Mouse (Mus musculus) cerebellum, adult 9-10 months (tissue): ENCODE data around the gene Mpped1.

Experiments
- DNase-seq: peaks from one replicate; pipeline ENCODE4 v3.0.0; 2022

The Mpped1 gene

DNA sequence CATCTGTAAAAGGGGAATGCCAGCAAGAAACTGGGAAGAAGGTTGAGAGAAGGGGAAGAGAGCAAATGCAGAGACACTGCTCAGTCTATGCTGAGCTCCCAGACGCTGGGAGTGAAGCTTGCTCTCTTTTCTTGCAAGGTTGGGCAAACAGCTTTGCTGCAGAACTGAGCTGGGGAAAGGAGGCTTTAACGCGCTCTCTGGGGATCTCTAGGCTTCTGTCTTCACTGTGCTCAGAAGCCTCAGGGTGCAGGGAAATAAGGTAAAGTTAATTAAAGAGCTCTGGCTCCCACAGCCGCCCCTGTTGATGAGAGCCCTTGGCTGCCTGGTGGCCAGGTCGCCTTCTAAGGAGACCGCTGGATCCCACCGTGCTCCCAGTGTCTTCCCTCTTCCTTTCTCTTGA is 17.7 kb downstream of the Mpped1 start:
- no peak for DNase-seq

GRCm38 (mm10) chr15:83798964-83799363 is 19.7 kb downstream of the Mpped1 start:
- DNase-seq: no peak

- DNase-seq: no peak
These were observed 21.7 kb downstream of the Mpped1 start for GRCm38 (mm10) chr15:83801011-83801410.

DNA sequence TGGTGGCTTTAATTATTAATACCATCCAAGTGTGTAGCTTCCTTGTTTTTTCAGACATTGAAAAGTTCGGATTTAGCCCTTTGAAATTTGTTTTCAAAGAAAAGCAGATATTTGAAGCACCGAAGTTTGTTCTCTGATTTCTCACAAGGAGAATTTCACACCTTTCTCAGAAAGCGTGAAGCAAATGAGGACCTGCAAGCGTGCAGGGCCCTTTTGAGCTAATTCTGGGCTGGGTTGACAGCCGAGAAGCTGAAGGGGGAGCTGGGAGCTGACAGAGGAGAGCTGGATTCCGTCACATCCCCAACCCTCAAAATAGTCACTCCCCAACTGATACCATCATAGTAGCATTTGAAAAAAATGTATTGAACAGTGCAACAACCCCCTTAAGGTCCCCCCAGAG is 34.8 kb downstream of the Mpped1 start:
- DNase-seq: no peak

DNA sequence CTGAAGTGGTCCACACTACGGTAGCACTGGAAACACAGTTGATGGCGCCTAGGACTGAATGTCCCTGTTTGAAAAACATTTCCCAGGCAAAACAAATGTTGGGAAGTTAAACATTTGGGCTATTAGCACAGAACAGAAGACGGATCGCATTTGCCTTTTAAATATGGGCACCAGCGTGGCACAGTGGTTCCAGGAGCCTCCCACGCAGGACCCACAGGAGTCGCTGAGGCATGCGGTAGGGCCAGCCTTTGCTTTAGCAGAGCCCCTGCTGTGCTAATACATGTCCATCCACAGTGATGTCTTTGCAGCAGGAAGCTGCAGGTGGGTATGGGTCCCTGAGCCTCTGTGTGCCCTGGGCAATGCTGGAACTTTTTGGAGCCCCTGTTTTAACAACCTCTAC is 48.7 kb downstream of the Mpped1 start:
- DNase-seq: peak; percentile 31

GRCm38 (mm10) chr15:83829226-83829625 is 50.0 kb downstream of the Mpped1 start:
- no peak for DNase-seq

GRCm38 (mm10) chr15:83832265-83832664 is 53.0 kb downstream of the Mpped1 start:
- DNase-seq: no peak

GRCm38 (mm10) chr15:83840950-83841719 is 61.9 kb downstream of the Mpped1 start:
- no peak for DNase-seq

DNA sequence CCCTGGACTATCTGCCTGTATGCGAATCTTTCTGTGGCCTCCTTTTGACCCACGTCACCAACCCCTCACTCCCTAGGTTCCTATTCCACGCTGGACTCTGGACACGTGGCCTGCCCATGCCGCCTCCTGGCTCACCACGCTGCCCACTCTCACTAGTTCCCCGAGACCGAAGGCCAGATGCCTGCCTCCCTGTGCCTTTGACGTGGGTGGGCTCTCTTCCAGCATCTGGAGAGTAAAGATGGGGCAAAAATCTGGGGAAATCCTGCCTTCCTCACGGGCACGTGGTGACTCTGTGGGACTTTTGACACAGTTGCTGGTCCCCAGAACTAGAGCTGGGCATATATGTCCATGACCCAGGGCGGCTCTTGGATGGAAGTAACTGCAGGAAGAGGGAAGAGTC is 63.2 kb downstream of the Mpped1 start:
- DNase-seq: no peak

GRCm38 (mm10) chr15:83842915-83843789 is 63.9 kb downstream of the Mpped1 start:
- DNase-seq: no peak

- DNase-seq: no peak
These were observed 66.5 kb downstream of the Mpped1 start for GRCm38 (mm10) chr15:83845734-83846133.

DNA sequence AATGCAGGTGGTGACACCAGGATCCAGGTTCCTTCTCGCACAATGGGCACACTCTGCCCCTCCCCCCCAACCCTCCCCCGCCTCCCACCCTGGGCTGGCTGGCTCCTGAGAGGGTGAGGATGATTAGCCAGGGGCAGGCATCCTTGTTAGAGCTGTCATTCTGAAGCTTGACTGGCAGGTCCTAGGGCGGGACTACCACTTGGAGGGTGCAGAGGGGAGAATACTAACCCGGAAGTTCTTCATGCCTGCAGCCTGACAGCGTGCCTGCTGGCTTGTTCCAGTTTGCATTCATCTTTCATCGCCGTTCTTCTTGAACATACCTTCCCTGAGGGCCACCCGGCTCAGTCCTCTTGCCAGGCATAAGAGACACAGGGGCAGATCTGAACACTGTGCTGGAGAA is 67.3 kb downstream of the Mpped1 start:
- no peak for DNase-seq

DNA sequence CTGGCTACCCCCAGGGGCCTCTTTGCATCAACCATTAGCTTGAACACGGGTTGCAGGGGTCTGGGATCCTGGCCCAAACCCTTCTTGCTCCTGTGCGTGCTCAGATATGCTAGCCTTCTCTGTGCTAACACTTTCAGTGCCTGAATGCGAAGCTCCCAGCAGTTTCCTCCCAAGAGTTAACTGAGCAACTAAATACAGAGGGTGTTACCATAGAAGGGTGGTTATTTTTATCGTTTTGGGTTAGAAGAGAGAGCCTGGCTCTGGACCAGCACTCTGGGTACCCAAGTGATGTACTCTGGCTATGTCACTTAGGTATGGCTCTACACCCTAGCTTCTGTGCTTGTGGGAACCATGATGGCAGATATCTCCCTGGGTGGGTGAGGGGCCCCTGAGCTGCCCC is 68.2 kb downstream of the Mpped1 start:
- no peak for DNase-seq

DNA sequence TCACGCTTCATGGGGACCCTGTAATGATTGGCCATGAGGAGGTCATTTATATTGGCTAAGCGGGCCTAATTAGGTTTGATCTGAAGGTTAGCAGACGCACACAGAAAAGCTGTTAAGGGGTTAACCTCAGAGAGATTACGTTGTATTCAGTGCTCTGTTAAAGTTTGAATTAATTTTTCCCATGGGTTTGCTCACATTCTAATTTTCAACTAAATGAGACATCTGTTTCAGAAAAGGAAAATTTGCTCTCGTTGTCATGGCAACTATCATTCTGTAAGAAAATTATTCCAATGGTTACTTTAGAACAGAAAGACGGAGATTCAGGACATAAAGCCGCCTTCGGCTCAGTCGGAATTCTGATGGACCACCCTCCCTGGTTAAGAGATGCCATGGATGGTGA is 68.9 kb downstream of the Mpped1 start:
- DNase-seq: no peak

DNA sequence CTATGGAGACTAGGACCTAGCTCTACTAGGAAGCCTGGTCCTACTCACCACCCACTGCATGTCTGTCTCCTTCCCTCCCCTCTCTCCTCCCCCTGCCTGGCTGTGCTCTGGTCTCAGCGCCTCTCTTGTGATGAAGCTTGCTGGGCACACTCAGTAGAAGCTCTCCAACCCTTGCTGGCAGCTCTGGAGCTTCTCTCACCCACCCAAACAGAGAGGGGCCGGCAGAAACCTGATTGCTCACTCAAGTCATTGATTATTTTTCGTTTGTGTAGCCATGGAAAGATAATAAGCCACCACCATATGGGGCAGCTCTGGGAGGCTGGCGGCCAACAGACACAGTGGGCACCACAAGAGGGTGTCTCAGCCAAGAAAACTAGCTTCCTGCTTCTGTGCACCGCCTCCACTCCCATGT is 74.1 kb downstream of the Mpped1 start:
- no peak for DNase-seq

DNA sequence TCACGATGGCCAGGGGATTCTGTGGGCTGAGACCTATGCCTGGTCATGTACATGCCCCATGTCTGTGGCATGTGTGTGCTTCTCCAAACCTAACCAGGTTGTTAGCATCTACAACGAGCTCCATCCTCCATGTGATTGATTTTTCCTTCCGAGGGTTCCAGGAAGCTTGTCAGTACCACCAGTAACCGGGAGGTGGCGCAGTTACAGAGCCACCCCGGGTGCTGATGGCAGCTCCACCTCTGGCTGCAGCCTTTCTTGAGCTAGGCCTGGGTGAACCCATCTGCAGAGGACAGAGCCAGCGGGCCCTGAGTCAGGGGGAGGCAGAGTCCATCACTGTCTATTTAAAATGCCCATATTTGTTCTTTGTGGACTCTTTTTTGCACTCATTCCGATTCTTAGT is 77.9 kb downstream of the Mpped1 start:
- peak; percentile 72 for DNase-seq

- DNase-seq: no peak
These were observed 86.4 kb downstream of the Mpped1 start for GRCm38 (mm10) chr15:83865626-83866025.

DNA sequence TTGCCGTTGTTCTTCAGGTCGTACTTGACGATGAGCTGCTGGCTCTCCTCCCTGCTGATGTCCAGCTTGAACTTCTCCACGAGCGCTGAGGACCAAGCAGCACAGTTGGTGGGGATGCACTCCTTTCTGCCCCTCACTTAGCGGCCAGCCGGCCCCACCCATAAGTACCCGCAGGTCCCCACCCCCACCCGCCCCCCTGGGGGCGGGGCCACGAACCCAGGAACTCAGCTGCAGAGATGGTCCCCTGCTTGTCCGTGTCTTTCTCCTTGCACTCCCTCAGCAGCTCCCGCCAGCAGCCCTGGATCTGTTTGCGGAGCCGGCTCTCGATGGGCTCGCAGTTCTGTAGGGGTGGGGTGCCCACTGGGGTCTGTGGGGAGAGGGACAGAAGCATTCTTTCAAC is 91.7 kb downstream of the Mpped1 start:
- no peak for DNase-seq

DNA sequence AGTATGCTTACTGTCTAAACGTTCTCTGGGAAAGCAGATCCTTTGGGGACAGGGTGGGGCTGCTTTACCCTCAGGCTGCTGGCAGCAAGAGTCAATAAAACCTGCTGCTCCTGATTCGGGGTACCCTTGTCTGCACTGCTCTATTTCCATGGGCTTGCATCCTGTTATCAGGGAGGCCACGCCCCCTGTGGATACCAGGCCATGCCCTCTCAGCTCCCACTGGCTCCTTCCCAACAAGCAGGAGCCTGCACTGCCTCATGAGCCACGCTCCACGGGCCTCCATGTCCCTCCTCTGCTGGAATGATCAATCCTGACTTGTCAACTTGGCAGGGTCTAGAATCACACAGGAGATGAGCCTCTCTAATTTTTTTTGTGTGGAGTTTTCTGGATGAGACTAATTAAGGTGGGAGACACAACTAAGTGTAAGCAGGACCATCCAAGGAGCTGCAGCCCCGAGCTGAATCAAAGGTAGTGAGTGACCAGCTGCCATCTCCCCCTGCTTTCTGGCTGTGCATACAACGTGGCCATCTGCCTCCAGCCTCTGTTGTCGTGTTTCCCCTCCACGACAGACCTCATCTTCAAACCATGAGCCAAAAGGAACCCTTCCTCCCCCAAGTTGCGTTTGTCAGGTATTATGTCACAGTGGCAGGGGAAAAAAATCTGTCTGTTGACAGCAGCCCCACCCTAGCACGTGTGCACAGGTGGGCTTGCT is 98.0 kb downstream of the Mpped1 start:
- DNase-seq: no peak

GRCm38 (mm10) chr15:83877898-83878297 is 98.6 kb downstream of the Mpped1 start:
- no peak for DNase-seq

- no peak for DNase-seq
These were observed 100.6 kb downstream of the Mpped1 start for GRCm38 (mm10) chr15:83879845-83880244.

DNA sequence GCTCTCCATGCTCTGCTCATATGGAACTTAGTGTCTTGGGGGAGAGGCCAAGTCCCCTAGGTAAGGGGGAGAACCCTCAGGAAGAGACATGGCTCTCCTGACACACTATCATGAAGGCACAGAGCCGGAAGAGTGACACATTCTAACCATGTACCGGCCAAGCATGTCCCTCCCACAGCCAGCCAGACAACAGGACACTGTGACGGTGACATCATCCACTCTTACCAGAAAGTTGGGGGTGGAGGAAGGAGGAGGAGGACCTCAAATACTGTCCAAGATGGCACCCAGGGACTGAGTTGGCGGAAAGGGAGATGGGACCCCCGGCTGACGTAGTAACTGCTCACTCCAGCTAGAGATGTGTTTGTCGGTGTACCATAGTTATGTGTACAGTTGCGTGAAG is 104.6 kb downstream of the Mpped1 start:
- no peak for DNase-seq

DNA sequence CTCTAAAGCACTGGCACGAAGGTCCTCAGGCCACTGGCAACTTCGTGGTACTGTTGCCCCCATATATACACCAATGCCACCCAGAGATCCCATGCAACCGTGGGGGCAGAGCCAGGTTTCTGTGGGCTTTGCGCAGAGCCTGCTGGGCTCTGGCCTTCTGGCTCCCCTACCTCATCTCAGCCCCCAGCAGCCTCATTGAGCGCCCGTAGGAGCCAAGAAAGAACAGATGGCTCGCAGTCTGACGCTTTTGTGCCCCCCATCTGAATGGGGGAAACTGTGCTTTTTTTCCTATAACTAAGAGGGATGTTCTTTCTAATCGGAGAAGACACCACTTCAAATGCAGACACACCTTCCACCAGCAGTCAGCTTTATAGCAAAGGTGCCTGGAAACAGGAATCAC is 105.0 kb downstream of the Mpped1 start:
- no peak for DNase-seq

DNA sequence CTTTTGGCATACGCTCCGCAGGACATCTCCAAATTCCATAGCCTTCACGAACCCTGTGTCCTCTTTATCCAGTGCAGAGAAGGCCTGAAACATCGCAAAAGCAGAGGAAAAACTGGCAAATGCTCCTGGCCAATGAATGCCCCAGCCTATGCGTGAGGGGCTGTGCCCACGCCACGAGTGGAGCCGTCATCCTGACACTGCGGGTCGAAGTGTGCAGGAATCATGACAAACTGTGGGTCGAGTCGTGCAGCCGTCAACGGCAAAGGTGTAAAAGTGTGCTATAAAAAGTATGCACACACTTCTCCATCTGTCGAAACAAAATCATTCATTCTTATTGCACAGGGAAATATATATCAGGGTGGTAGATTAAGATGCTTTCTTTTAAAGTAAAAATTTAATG is 113.6 kb downstream of the Mpped1 start:
- DNase-seq: no peak
